Mouse (Mus musculus) left cerebral cortex, adult 11 months (tissue): ENCODE results near the gene Frem1.

Experiments used
- DNase-seq: peaks from one replicate; pipeline ENCODE4 v3.0.0; 2022; ENCODE audit warnings: low spot score

The Frem1 gene

GRCm38 (mm10) chr4:83051634-83052577 lies at the start of gene Frem1:
Gene Frem1, minus strand, starts transcription at chr4:83052339.
- no peak for DNase-seq

GRCm38 (mm10) chr4:83099025-83099424 lies 46.9 kb upstream of the Frem1 start:
- DNase-seq = no peak

DNA sequence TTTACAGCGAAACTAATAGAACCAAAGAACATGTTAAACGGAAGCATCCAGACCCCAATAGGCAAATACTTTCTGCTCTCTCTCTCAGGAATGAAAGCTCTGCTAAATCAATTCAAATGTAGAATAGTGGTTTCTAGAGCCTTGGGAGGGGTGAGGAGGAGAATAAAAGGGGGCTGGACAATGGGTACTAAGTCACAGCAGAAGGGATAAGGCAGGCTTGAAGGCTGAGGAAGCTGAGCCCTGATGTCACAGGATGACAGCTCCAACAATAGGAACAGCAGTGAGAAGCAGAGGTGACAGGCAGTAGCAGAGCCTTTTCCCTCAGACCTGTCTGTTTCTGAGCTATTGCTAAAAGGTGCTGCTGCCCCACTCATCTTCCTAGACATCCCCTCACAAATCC lies 41.8 kb upstream of the Frem1 start:
- no peak for DNase-seq

DNA sequence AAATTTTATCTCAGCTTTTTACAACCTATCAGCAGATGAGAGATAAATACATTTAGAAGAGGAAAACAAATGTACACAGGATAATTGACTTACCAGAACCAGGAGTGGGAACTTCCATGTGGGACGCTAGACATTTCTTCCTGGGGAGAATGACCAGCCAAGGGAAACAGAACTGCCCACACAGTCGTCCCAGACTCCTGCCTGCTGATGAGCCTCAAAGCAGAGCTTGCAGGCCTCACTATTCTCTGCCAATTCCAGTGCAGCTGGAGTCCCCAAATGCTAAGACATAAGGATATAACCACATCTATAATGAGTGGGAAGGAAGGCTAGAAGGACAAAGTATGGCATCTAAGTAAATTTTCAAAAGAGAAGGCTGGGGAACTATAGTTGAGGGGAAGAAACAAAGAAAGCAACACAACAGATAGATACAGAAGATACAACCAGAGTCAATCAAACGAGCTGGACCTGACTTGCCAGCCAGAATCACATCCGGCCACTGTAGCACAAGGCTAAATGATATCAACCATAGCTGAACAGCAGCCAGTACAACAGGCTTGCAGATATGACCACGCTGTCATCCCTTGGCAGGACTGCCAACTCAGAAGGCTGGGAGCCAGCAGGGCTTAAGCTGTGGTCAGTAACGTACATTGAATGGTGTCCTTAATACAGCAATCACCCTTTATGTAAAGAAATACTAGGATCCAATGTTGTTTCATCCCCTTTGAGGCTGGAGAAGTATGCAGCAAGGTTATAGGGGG lies 38.7 kb upstream of the Frem1 start:
- no peak for DNase-seq

GRCm38 (mm10) chr4:83080364-83081174 lies 28.4 kb upstream of the Frem1 start:
- DNase-seq = no peak

DNA sequence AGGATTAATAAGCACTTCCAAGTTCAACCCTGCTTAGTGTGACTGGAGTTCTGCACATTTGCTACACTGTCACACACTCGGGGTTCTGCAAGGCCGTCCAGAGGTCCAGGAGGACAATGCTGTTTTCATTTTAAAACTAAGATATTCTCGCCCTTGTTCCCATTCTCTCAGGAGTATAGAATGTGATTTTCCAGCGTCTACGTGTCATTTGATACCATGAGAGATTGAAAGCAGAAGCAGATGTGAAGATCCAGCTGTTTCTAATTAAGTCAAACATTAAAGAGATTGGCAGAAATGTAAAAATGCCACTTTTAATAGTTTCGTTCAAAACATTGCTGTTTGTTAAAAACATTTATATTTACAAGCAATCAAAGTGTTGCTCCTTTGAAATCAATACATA lies 12.1 kb upstream of the Frem1 start:
- DNase-seq = no peak

DNA sequence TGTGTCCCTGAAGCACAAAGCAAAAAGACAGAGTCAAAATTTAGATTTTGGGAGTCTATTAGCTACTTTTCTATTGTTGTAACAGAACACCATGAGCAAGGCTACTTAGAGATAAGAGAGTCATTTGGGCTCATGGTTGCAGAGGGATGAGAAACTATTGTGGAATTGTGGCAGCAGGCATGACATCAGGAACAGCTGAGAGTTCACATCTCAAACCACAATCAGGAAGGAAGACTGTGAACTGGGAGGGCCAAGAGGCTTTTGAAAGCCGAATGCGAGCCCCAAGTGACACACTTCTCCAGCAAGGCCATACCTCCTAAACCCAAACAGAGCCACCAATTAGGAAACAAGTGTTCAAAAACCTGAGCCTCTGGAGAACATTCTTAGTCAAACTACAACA lies 9.4 kb upstream of the Frem1 start:
- DNase-seq = no peak

GRCm38 (mm10) chr4:83058617-83059016 lies 6.5 kb upstream of the Frem1 start:
- no peak for DNase-seq

- no peak for DNase-seq
These were observed 6.0 kb upstream of the Frem1 start for GRCm38 (mm10) chr4:83058182-83058581.

- DNase-seq = no peak
These were observed 4.4 kb upstream of the Frem1 start for GRCm38 (mm10) chr4:83056496-83056895.

GRCm38 (mm10) chr4:83055444-83055843 lies 3.3 kb upstream of the Frem1 start:
- DNase-seq = no peak

DNA sequence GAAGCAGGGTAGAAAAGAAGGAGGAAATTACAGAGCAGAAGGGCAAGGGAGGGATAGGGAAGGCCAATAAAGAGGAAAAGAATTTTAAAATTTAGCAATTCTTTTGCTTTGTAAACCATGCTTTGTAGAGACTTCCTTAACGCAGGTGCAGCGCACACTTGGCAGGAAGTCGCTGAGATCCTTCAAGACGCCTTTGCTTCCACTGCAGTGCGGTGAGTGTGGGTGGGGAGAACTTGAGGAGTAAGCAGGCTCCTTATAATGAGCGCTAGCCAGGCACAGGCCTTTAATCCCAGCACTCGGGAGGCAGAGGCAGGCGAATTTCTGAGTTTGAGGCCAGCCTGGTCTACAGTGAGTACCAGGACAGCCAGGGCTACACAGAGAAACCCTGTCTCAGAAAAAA lies 1.1 kb upstream of the Frem1 start:
- DNase-seq = no peak

GRCm38 (mm10) chr4:83051176-83051575 lies 963 bp downstream of the Frem1 start:
- no peak for DNase-seq

DNA sequence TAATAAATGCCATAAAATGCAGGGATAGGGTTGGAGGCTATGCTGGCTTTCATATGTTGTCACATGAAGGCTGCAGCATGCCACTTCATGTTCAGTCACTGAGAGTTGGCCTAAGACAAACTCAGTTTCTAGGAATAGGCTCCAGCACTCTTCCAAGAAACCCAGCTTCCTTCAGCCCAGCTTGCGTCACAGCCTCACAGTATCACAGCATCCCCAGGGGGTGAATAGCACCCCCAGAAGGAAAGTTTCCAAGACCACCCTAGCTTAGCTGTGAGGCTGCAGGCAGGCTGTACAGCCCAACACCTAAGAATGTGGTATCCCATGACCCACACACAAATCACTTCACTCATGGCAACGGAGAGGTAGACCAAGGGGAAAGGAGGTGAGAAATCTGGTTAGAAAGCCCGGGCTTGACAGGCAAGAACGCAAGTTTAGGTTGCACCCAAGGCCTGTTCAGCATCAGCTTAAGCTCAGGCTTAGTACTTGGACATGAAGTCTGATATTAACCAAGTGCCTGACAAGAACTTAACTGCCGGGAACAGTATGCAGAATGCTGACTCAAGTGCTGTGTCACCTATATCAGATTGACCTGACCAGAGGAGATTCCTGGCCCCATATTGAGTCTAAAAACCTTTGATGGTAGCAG lies 1.9 kb downstream of the Frem1 start:
- no peak for DNase-seq

GRCm38 (mm10) chr4:83049288-83049687 lies 2.9 kb downstream of the Frem1 start:
- no peak for DNase-seq

DNA sequence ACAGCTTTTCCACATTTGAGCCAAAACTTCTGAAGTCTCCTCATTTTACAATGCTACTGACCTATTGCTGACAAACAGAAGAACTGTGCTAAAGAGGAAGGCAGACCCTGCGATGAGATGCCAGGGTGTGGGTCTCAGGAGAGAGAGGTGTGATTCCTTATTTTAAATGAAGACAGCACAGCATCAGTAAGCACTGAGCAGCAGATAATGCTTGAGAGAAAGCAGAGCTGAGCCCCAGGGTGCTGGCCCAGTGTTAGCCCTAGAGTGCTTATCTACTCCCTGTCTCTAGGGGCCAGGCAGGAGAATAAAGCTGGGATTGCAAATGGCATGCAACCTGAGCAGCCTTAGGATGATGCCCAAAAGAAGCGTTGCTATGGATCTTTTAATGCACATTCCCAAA lies 3.6 kb downstream of the Frem1 start:
- DNase-seq = no peak

DNA sequence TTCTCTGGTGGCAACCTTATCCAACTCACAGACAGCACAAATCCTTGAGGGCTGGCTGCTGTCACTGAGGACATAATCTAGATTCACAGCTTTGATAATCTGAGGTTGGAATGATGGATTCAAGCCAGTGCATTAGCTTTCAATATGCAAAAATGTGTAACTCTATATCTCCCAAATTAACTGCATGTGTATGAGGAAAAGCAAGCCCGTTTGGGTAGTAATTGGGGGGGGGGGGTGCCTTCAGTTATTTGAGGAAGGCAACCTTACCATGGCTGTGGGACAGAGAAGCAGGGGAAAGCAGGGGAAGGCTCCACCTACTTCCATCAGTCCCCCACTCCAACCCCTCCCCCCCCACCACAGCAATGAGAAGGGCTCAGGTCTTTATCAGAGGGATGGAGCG lies 5.3 kb downstream of the Frem1 start:
- no peak for DNase-seq

DNA sequence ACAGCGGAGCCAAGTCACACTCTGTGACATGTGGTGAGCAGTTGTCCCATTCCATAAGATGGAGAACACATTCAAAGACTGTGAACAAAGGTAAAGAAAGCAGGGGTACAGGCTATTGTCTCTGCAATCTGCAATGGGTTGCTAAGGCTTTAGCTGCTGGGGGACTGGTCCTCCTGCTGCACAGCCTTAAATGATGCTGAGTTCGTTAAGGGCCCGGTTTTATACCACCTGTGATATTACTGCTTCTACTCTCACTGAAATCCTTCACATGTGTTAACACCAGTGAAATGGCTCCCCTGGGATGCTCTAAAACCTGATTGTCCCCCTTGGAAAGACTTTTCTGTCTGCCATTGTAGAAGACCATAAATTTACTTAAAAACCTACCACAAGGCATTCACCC lies 6.1 kb downstream of the Frem1 start:
- DNase-seq = no peak

- no peak for DNase-seq
These were observed 6.9 kb downstream of the Frem1 start for GRCm38 (mm10) chr4:83045266-83045665.

- DNase-seq = no peak
These were observed 11.4 kb downstream of the Frem1 start for GRCm38 (mm10) chr4:83040780-83041179.

DNA sequence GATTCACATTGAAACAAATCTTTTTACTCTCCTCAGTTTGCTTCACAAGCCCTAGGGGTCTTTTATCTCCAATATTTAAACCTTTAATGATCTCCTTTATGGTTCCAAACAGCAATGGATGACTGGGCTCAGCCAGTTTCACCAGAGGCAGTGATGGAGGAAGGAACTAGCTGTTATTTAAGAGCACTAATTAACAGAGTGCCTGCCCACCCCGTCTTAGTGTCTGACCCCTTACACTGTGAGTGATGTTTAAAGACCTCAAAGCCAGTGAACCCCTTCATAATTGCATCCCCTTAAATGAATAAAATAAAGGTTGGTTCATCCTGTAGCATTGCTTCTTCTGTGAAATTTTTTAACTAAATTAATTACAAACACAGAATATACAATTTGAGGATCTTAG lies 19.4 kb downstream of the Frem1 start:
- no peak for DNase-seq

- DNase-seq = no peak
These were observed 20.5 kb downstream of the Frem1 start for GRCm38 (mm10) chr4:83031591-83031990.
